Mouse (Mus musculus) adrenal gland (tissue): ENCODE data around the gene Tedc1.

Experiments used
- intact Hi-C: fragments of 180-260 bp; cut with DNase I; formaldehyde crosslinking; loops from one replicate; pipeline ENCODE4 v1.15.1; 2025

Tedc1 gene

GRCm38 (mm10) chr12:113138901-113139864 lies 17.0 kb upstream of the Tedc1 start:
- intact Hi-C loops: no loop called here

GRCm38 (mm10) chr12:113139908-113140615 lies 16.2 kb upstream of the Tedc1 start, which contains the start of gene Crip2:
Crip2 (plus strand) TSS chr12:113140236.
- intact Hi-C loops: no loop called here

- intact Hi-C loops: no loop called here
Measured at GRCm38 (mm10) chr12:113140616-113141411, 15.4 kb upstream of the Tedc1 start.

- intact Hi-C loops: no loop called here
Measured at GRCm38 (mm10) chr12:113141531-113141973, 14.7 kb upstream of the Tedc1 start.

- intact Hi-C loops: no loop called here
Measured at GRCm38 (mm10) chr12:113142021-113142975, 13.9 kb upstream of the Tedc1 start.

- intact Hi-C loops: no loop called here
Measured at GRCm38 (mm10) chr12:113143164-113143563, 13.1 kb upstream of the Tedc1 start.

- intact Hi-C loops: no loop called here
Measured at GRCm38 (mm10) chr12:113144001-113144756, 12.0 kb upstream of the Tedc1 start.

GRCm38 (mm10) chr12:113144886-113145285 lies 11.3 kb upstream of the Tedc1 start:
- intact Hi-C loops: loop anchor here (5.0 kb wide), 2 partner anchors 42 to 62 kb away; partner anchors contain the start of gene Tmem121

GRCm38 (mm10) chr12:113145591-113145990 lies 10.6 kb upstream of the Tedc1 start:
- intact Hi-C loops: loop anchor here (5.0 kb wide), 2 partner anchors 42 to 62 kb away; partner anchors contain the start of gene Tmem121

GRCm38 (mm10) chr12:113146112-113147057 lies 9.8 kb upstream of the Tedc1 start, which contains the start of gene Crip1:
Crip1 (plus strand) TSS chr12:113146316.
- intact Hi-C loops: loop anchor here (5.0 kb wide), 2 partner anchors 41 to 61 kb away; partner anchors contain the start of gene Tmem121

- intact Hi-C loops: loop anchor here (5.0 kb wide), 2 partner anchors 40 to 60 kb away; partner anchors contain the start of gene Tmem121
Measured at GRCm38 (mm10) chr12:113147481-113147880, 8.7 kb upstream of the Tedc1 start.

- intact Hi-C loops: loop anchor here (5.0 kb wide), 2 partner anchors 39 to 59 kb away; partner anchors contain the start of gene Tmem121
Measured at GRCm38 (mm10) chr12:113148381-113149035, 7.7 kb upstream of the Tedc1 start.

GRCm38 (mm10) chr12:113149341-113149740 lies 6.9 kb upstream of the Tedc1 start:
- intact Hi-C loops: loop anchor here (5.0 kb wide), 2 partner anchors 38 to 58 kb away; partner anchors contain the start of gene Tmem121

- intact Hi-C loops: loop anchor here (5.0 kb wide), 3 partner anchors 33 to 57 kb away; partner anchors contain the start of gene Tmem121
Measured at GRCm38 (mm10) chr12:113149896-113150295, 6.3 kb upstream of the Tedc1 start.

- intact Hi-C loops: loop anchor here (5.0 kb wide), 1 partner anchor 33 kb away; no protein-coding TSS in a partner anchor
Measured at GRCm38 (mm10) chr12:113150591-113150990, 5.6 kb upstream of the Tedc1 start.

- intact Hi-C loops: loop anchor here (5.0 kb wide), 1 partner anchor 34 kb away; no protein-coding TSS in a partner anchor
Measured at GRCm38 (mm10) chr12:113151046-113151445, 5.2 kb upstream of the Tedc1 start.
